Comparison of ENCODE assay signal across 8 mouse cellular contexts in genomic region chr16:45608481-45608954, GRCm38 (mm10). TPM values are rescaled to one million over a fixed set of nuclear protein-coding genes. Genes with fewer than 3 reads are reported as not detected.
DNase-seq lines count a peak whose midpoint lies in the region; ATAC-seq lines count a peak whose summit lies in the region.

No protein-coding gene starts in this region.

- intact Hi-C loops in gastrocnemius, postnatal 14 days (cut with DNase I; ENCODE audit: low total_unique reads) = no loop called here

- no peaks in the 10 kb centered on the region for H3K27me3 ChIP-seq in hindbrain, embryonic 15.5 days
- no peaks in the 10 kb centered on the region for H3K27me3 ChIP-seq in hindbrain, embryonic 10.5 days (ENCODE audit: insufficient read depth, poor library complexity, severe bottlenecking)
- H3K27me3 ChIP-seq in liver, embryonic 13.5 days = no peaks in the 10 kb centered on the region
- no peaks in the 10 kb centered on the region for H3K27me3 ChIP-seq in stomach, embryonic 14.5 days (ENCODE audit: control insufficient read depth, insufficient read depth, low read length)

- no peak overlapping the region for H3K27ac ChIP-seq in hindbrain, embryonic 15.5 days (replicated peaks)
- H3K27ac ChIP-seq in hindbrain, embryonic 10.5 days = no peak overlapping the region
- peak overlapping the region; percentile 18; the same call in 1 of the 2 replicates for H3K27ac ChIP-seq in liver, embryonic 13.5 days
- peak overlapping the region; percentile 48; the same call in 1 of the 2 replicates for H3K27ac ChIP-seq in stomach, embryonic 14.5 days (ENCODE audit: low read length)

- no peak overlapping the region for H3K4me2 ChIP-seq in hindbrain, embryonic 15.5 days
- no peak overlapping the region for H3K4me2 ChIP-seq in liver, embryonic 13.5 days
- no peak overlapping the region for H3K4me2 ChIP-seq in stomach, embryonic 14.5 days (replicated peaks; ENCODE audit: low read depth, low read length)

- no peak overlapping the region for H3K4me3 ChIP-seq in hindbrain, embryonic 15.5 days
- H3K4me3 ChIP-seq in hindbrain, embryonic 10.5 days = no peak overlapping the region
- no peak overlapping the region for H3K4me3 ChIP-seq in liver, embryonic 13.5 days (replicated peaks)
- no peak overlapping the region for H3K4me3 ChIP-seq in stomach, embryonic 14.5 days (ENCODE audit: low read depth, low read length)

- no peaks in the 10 kb centered on the region for H3K4me1 ChIP-seq in hindbrain, embryonic 15.5 days (replicated peaks)
- no peaks in the 10 kb centered on the region for H3K4me1 ChIP-seq in hindbrain, embryonic 10.5 days (replicated peaks)
- H3K4me1 ChIP-seq in liver, embryonic 13.5 days (replicated peaks) = no peaks in the 10 kb centered on the region
- 0 out of 2 replicates have a peak, but pooled peaks cover 3% of the 10 kb centered on the region for H3K4me1 ChIP-seq in stomach, embryonic 14.5 days (ENCODE audit: control insufficient read depth, insufficient read depth, low read length)

- H3K36me3 ChIP-seq in hindbrain, embryonic 15.5 days = no peaks in the 10 kb centered on the region
- H3K36me3 ChIP-seq in hindbrain, embryonic 10.5 days = no peaks in the 10 kb centered on the region
- H3K36me3 ChIP-seq in liver, embryonic 13.5 days = no peaks in the 10 kb centered on the region
- no peaks in the 10 kb centered on the region for H3K36me3 ChIP-seq in stomach, embryonic 14.5 days (ENCODE audit: control insufficient read depth, insufficient read depth, low read length)

- DNase-seq in hindbrain, embryonic 10.5 days (ENCODE audit: low spot score) = no peak
- peak; percentile 65 for DNase-seq in NIH3T3 (ENCODE audit: low read depth)
- no peak for DNase-seq in liver, embryonic 13.5 days
- no peak for DNase-seq in gastrocnemius, postnatal 14 days
- no peak for DNase-seq in urinary bladder, adult 18-20 months (ENCODE audit: low spot score in 2 of 2)

- H3K9ac ChIP-seq in hindbrain, embryonic 15.5 days = no peak overlapping the region
- H3K9ac ChIP-seq in liver, embryonic 13.5 days = no peak overlapping the region
- no peak overlapping the region for H3K9ac ChIP-seq in stomach, embryonic 14.5 days (replicated peaks; ENCODE audit: low read depth, low read length)

- 0 out of 2 replicates have a peak, but pooled peaks have one; percentile 27 for ATAC-seq in hindbrain, embryonic 15.5 days (ENCODE audit: low FRiP score, low read depth)
- ATAC-seq in granulocyte monocyte progenitor cell, adult 5-6 weeks (replicated peaks; ENCODE audit: poor library complexity, severe bottlenecking) = peak; percentile 47
- ATAC-seq in liver, embryonic 13.5 days (ENCODE audit: low read depth) = peak; percentile 76
- ATAC-seq in stomach, embryonic 14.5 days (ENCODE audit: insufficient number of reproducible peaks, insufficient read depth, low FRiP score, low read depth) = peak; percentile 56; the same call in 1 of the 2 replicates

- no peaks in the 10 kb centered on the region for H3K9me3 ChIP-seq in hindbrain, embryonic 15.5 days
- H3K9me3 ChIP-seq in hindbrain, embryonic 10.5 days = no peaks in the 10 kb centered on the region
- H3K9me3 ChIP-seq in liver, embryonic 13.5 days (replicated peaks) = no peaks in the 10 kb centered on the region
- no peaks in the 10 kb centered on the region for H3K9me3 ChIP-seq in stomach, embryonic 14.5 days (ENCODE audit: control insufficient read depth, low read depth, low read length)

- WGBS in hindbrain, embryonic 15.5 days = 60% methylated on average over 4 of the region's 4 CpGs
- 54% methylated on average over 4 of the region's 4 CpGs for WGBS in hindbrain, embryonic 10.5 days
- 35% methylated on average over 4 of the region's 4 CpGs for WGBS in liver, embryonic 13.5 days (ENCODE audit: insufficient replicate concordance)
- WGBS in stomach, embryonic 14.5 days = 21% methylated on average over 4 of the region's 4 CpGs

RNA-seq across cellular contexts. Expression of gene Gcsam, which starts 1.7 kb away (rescaled TPM):
- polyA plus RNA-seq in hindbrain, embryonic 15.5 days (2015; fragmentation: Nextera tagmentation; extraction: Ambion mirVana) = not detected in 2 replicates
- 0.08 TPM in 1 of 2 replicates, not detected in the other for polyA plus RNA-seq in hindbrain, embryonic 10.5 days (2016; fragmentation: Nextera tagmentation; extraction: Ambion mirVana)
- total RNA-seq in granulocyte monocyte progenitor cell, adult 5-6 weeks (2014; fragmentation: Nextera tagmentation) = not detected in 2 replicates
- 0.04 TPM in 1 of 2 replicates, not detected in the other for total RNA-seq in granulocyte monocyte progenitor cell, adult 5-6 weeks (2017)
- polyA plus RNA-seq in liver, embryonic 13.5 days (2015; fragmentation: Nextera tagmentation; extraction: Ambion mirVana) = 2.5 and 2.6 TPM in 2 replicates
- 0.07 and 0.18 TPM in 2 replicates for polyA plus RNA-seq in stomach, embryonic 14.5 days (2014; fragmentation: Nextera tagmentation; extraction: Ambion mirVana)
- under 1 TPM; 0.11 to 0.14 TPM for total RNA-seq in gastrocnemius, postnatal 14 days (2021)

RNA-seq across cellular contexts. Expression of gene BC016579, which starts 45.4 kb away (rescaled TPM):
- not detected in 2 replicates for polyA plus RNA-seq in hindbrain, embryonic 15.5 days (2015; fragmentation: Nextera tagmentation; extraction: Ambion mirVana)
- polyA plus RNA-seq in hindbrain, embryonic 10.5 days (2016; fragmentation: Nextera tagmentation; extraction: Ambion mirVana) = not detected in 2 replicates
- 2.7 TPM in 1 of 2 replicates, not detected in the other for total RNA-seq in granulocyte monocyte progenitor cell, adult 5-6 weeks (2014; fragmentation: Nextera tagmentation)
- total RNA-seq in granulocyte monocyte progenitor cell, adult 5-6 weeks (2017) = 0.13 and 0.46 TPM in 2 replicates
- 0.24 and 0.36 TPM in 2 replicates for polyA plus RNA-seq in liver, embryonic 13.5 days (2015; fragmentation: Nextera tagmentation; extraction: Ambion mirVana)
- polyA plus RNA-seq in stomach, embryonic 14.5 days (2014; fragmentation: Nextera tagmentation; extraction: Ambion mirVana) = 1.8 and 2.7 TPM in 2 replicates
- not detected for total RNA-seq in gastrocnemius, postnatal 14 days (2021)

Comparison
In these comparisons a context has a peak if more than half of its experiments do, and no peak if none do; other contexts are left out.
1. H3K27ac ChIP-seq: peak in liver, embryonic 13.5 days (single experiment) and stomach, embryonic 14.5 days (single experiment); none in hindbrain, embryonic 15.5 days (single experiment) and hindbrain, embryonic 10.5 days (single experiment).
2. Peak in every context shown above with its lines, with median percentiles within 50 percentile points of each other: ATAC-seq.